Mouse (Mus musculus) testis, adult 2 months (tissue): Measurements from ENCODE around the gene Asb4. TPM values are rescaled to one million over a fixed set of nuclear protein-coding genes. Genes with fewer than 3 reads are reported as not detected.

Experiments
- H3K27ac ChIP-seq: fragments of 200-500 bp; 2 replicates; pipeline ENCODE4 v1.5.1; 2012; ENCODE audit warnings: low read depth, low read length; ENCODE audit not compliant: control insufficient read depth, insufficient read depth
- H3K27me3 ChIP-seq: fragments of 200-500 bp; 2 replicates; pipeline ENCODE4 v1.6.1; 2012; ENCODE audit warnings: mild to moderate bottlenecking, low read length, moderate library complexity; ENCODE audit not compliant: control insufficient read depth, insufficient read depth
- H3K36me3 ChIP-seq: fragments of 200-500 bp; 2 replicates; pipeline ENCODE4 v1.6.1; 2012; ENCODE audit warnings: mild to moderate bottlenecking, low read length; ENCODE audit not compliant: control insufficient read depth, insufficient read depth
- H3K4me1 ChIP-seq: fragments of 200-500 bp; 2 replicates; pipeline ENCODE4 v1.6.1; 2012; ENCODE audit warnings: low read length; ENCODE audit not compliant: control insufficient read depth, insufficient read depth
- H3K4me3 ChIP-seq: fragments of 200-500 bp; 2 replicates; pipeline ENCODE4 v1.5.1; 2012; ENCODE audit warnings: low read depth, mild to moderate bottlenecking, low read length, moderate library complexity, mixed read lengths; ENCODE audit not compliant: control insufficient read depth
- CTCF ChIP-seq: fragments of 200-500 bp; IDR thresholded peaks from 2 replicates; pipeline ENCODE4 v1.5.1; 2012; ENCODE audit warnings: low read depth, mild to moderate bottlenecking, inconsistent platforms, low read length, moderate library complexity; ENCODE audit not compliant: control insufficient read depth, insufficient read depth, insufficient replicate concordance
- POLR2A ChIP-seq: fragments of 200-500 bp; IDR thresholded peaks from 2 replicates; pipeline ENCODE4 v1.6.1; 2012; ENCODE audit warnings: low read depth, mild to moderate bottlenecking, inconsistent platforms, low read length, moderate library complexity; ENCODE audit not compliant: control insufficient read depth
- polyA plus RNA-seq: library from polyadenylated mRNA; depleted of rRNA; stranded (reverse); fragments of >200 nt; gene quantifications from 2 replicates; pipeline ENCODE4 v1.2.3, GENCODE M21; 2012

Asb4 gene
- polyA plus RNA-seq, 1 experiment: 36.5 TPM

DNA sequence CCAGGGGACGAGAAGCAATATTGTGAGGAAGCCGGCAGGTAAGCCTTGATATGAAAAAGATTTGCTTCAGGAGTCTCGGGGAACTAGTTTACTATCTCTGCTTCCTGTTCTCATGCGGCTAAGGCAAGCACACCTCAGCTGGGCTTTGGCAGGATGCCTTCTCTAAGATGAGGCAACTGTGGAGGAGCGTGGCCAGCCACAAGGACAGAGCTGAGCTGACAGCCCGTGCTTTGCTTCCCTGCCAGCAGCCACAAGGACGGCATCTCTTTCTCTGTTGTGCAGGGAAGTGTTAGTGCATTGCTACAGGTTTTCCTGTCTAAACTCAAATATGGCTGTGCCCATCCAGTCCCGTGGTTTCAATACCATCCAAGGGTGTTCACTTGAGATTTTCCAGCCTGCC is 30.1 kb downstream of the Asb4 start:
- Histone ChIP-seq H3K27ac (no peak overlapping the region), H3K36me3 (no peaks in the 10 kb centered on the region), H3K4me3 (no peak overlapping the region), H3K27me3 (no peaks in the 10 kb centered on the region), H3K4me1 (no peaks in the 10 kb centered on the region)
- TF ChIP-seq CTCF: no peak
- TF ChIP-seq POLR2A: no peak

DNA sequence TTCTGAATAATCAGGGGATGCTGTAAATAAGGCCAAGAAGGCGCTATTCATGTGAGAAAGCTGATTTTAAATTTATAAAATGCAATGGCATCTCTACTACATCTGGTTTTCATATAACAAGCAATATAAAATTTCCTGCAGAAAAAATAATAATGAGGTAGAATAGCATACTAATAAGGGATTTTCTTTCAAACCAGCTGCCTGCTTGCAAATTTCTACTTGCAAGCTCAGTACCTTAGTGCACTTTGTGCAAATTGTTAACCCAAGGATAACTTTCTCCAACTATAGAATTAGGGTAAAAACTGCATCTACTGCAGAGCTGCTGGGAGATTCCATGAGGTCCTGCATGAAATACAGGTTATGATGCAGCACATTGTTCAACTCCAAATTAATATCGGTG is 38.3 kb downstream of the Asb4 start:
- Histone ChIP-seq H3K4me1 (peaks cover 3% of the 10 kb centered on the region), H3K4me3 (no peak overlapping the region), H3K36me3 (no peaks in the 10 kb centered on the region), H3K27me3 (no peaks in the 10 kb centered on the region), H3K27ac (no peak overlapping the region)
- TF ChIP-seq CTCF (no peak), POLR2A (no peak)

- Histone ChIP-seq H3K36me3 (no peaks in the 10 kb centered on the region), H3K4me3 (no peak overlapping the region), H3K27me3 (no peaks in the 10 kb centered on the region), H3K4me1 (peaks cover 3% of the 10 kb centered on the region), H3K27ac (no peak overlapping the region)
- TF ChIP-seq POLR2A: no peak
- no peak for TF ChIP-seq CTCF
Measured at GRCm38 (mm10) chr6:5422386-5422785, 39.2 kb downstream of the Asb4 start.

GRCm38 (mm10) chr6:5423594-5423993 is 40.4 kb downstream of the Asb4 start:
- no peaks in the 10 kb centered on the region for H3K36me3 ChIP-seq
- H3K4me1 ChIP-seq: peaks cover 3% of the 10 kb centered on the region
- no peak overlapping the region for H3K4me3 ChIP-seq
- H3K27ac ChIP-seq: no peak overlapping the region
- no peaks in the 10 kb centered on the region for H3K27me3 ChIP-seq
- TF ChIP-seq CTCF (no peak), POLR2A (no peak)

GRCm38 (mm10) chr6:5427033-5427432 is 43.8 kb downstream of the Asb4 start:
- no peak for TF ChIP-seq POLR2A
- TF ChIP-seq CTCF: no peak
- Histone ChIP-seq H3K4me3 (no peak overlapping the region), H3K4me1 (peaks cover 3% of the 10 kb centered on the region), H3K36me3 (no peaks in the 10 kb centered on the region), H3K27ac (no peak overlapping the region), H3K27me3 (no peaks in the 10 kb centered on the region)

- Histone ChIP-seq H3K4me3 (no peak overlapping the region), H3K36me3 (no peaks in the 10 kb centered on the region), H3K27me3 (no peaks in the 10 kb centered on the region), H3K27ac (no peak overlapping the region), H3K4me1 (no peaks in the 10 kb centered on the region)
- TF ChIP-seq CTCF (no peak), POLR2A (no peak)
Measured at GRCm38 (mm10) chr6:5429562-5429961, 46.4 kb downstream of the Asb4 start.

DNA sequence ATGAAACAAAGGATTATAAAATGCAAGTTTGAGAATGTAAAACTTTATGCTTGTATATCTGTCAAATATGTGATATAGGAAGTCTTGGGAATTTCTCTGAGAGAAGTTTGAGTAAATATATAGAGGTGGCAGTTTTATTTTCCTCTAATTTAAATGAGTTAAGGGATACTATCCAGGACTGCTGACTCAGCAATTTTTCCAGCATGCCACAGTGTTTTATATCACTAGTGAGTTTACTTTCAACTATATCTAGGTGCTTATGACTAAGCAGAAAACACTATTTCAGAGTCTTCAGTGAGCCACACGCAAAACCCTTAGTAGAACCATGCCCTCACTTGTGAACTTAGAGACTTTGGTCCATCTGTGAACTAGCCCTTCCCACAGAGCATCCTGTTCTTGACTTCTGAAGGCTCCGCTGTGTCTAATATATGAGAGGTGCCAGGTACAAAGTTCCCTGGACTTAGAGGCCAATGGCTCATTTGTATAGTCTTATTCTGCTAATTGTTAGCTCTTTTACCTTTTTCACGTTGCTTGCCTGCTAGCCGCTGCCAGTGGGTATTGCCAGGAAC is 46.9 kb downstream of the Asb4 start:
- Histone ChIP-seq H3K27ac (no peak overlapping the region), H3K4me3 (no peak overlapping the region), H3K27me3 (no peaks in the 10 kb centered on the region), H3K4me1 (no peaks in the 10 kb centered on the region), H3K36me3 (no peaks in the 10 kb centered on the region)
- no peak for TF ChIP-seq POLR2A
- no peak for TF ChIP-seq CTCF

DNA sequence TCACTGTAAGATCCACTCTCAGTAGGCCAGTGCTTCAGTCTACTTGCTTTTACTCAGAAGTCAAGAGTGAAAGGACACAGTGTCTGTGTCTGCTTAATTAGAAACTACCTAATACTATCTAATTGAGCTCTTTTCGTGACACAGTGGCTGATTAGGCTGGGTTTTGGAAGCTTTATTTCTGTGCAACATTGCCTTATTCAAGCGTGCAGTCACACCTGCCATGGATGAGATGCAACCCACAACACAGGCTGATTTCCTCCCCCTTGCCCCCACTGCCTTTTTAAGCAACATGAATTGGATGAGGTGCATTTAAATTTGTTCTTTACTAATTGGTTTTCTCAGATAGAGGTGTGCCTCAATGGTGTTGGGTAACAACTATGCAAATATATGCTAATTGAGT is 50.7 kb downstream of the Asb4 start:
- H3K4me1 ChIP-seq: no peaks in the 10 kb centered on the region
- no peak overlapping the region for H3K4me3 ChIP-seq
- H3K27me3 ChIP-seq: no peaks in the 10 kb centered on the region
- H3K36me3 ChIP-seq: no peaks in the 10 kb centered on the region
- no peak overlapping the region for H3K27ac ChIP-seq
- TF ChIP-seq CTCF: no peak
- TF ChIP-seq POLR2A: no peak
